Mouse (Mus musculus) fat pad, adult 2 months (tissue): ENCODE data around the gene Tgfb1i1.

Experiments
- DNase-seq: peaks from one replicate; pipeline ENCODE4 v3.0.0-alpha.2; 2011; ENCODE audit warnings: low read depth, low spot score; ENCODE audit errors: extremely low read depth

Tgfb1i1 gene

GRCm38 (mm10) chr7:128243921-128244320 lies 2.7 kb upstream of the Tgfb1i1 start:
- no peak for DNase-seq

DNA sequence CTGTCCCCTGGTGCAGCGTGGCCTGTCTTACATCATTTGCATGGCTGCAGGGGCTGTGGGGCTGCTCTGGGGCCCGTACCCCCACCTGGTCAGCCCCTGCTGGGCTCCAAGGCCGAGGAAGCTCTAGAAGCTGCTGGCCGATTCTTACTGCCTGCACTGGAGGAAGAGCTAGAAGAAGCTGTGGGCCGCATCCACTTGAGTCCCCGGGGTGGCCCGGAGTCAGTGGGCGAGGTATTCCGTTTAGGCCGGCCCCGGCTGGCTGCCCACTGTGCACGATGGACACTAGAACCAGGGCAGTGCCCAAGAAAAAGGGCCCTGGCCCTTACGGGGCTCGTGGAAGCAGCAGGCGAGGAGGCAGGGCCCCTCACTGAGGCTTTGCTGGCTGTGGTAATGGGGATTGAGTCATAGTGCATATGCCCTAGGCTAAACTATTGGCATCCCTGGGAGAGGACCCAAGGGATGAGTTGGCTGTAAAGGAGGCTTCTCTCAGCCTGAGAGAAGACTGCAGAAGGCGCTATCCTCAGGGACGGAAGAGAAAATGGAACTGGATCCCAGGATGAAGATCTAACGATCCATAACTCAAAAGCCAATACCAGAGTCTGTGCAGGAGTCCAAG lies 2.1 kb upstream of the Tgfb1i1 start:
- no peak for DNase-seq

DNA sequence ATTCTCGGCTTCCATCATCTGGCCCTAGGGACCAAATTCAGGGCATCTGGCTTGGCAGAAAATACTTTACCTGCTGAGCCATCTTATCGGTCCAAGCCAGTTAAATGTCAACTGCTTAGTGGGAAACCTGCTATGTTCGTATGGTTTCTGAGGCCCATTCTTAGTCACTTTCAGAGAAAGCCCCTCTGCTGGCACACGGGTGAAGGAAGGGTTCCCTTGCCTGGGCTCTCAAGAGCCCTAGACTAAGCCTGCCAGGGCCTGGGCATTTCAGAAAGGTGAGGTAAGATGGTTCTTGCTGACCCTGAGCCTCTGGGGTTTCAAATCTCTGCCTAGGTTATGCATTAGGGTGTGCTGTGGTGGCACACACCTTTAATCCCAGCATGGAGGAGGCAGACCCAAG lies 1.1 kb upstream of the Tgfb1i1 start:
- DNase-seq: no peak

DNA sequence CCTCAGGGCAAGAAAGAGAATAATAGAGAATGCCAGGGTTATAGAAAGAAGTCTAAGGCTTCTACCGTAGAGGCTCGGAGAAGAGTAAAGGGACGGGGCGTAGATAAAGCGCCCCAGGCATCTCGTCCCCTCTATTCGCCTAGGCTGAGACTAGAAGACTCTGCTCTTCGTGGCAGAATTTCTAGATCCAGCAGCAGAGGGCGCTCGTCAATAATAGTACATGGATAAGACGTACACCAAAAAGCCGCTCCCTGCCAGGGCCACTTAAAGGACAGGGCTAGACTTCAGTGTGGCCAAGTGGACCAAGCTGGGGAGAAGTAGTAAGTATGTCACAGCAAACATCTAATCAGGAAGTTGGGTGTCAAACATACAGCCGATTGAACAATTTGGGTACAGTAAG lies 831 bp downstream of the Tgfb1i1 start:
- DNase-seq: no peak

DNA sequence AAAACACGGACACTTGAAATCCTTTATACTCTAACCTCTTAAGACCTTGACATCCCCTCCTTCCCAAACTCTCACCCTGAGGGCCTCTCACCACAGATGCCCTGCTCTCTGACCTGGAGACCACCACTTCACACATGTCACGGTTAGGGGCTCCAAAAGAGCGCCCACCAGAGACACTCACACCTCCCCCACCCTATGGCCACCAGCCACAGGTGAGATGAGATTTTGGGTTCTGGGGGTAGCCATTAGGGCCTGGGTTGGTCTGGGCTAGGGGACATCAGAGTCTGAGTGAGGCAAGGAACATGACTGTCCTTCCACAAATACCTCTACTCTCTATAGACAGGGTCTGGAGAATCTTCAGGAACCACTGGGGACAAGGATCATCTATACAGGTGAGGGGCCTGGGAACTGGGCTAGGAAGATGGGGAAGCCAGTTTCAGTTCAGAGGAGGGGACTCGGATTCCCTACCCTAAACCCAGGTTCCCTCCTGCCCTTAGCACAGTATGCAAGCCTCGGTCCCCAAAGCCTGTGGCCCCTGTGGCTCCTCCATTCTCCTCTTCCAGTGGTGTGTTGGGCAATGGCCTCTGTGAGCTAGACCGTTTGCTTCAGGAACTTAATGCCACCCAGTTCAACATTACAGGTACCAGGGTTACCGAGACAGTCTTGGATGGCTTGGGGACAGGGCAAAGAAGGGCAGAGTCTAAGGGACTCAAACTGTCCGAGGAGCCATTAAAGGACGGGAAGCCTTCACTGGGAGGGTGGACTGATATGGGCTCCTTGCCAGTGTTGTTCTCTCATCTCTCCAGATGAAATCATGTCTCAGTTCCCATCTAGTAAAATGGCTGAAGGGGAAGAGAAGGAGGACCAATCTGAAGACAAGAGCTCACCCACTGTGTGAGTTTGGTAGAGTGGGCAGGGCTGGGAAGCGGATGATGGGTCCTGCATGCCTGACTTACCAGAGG lies 1.8 kb downstream of the Tgfb1i1 start:
- DNase-seq: no peak

GRCm38 (mm10) chr7:128249998-128250397 lies 3.4 kb downstream of the Tgfb1i1 start:
- DNase-seq: no peak

GRCm38 (mm10) chr7:128251946-128252345 lies 5.3 kb downstream of the Tgfb1i1 start:
- no peak for DNase-seq

GRCm38 (mm10) chr7:128252609-128253008 lies 6.0 kb downstream of the Tgfb1i1 start:
- DNase-seq: no peak

GRCm38 (mm10) chr7:128254978-128255377 lies 8.4 kb downstream of the Tgfb1i1 start:
- no peak for DNase-seq

DNA sequence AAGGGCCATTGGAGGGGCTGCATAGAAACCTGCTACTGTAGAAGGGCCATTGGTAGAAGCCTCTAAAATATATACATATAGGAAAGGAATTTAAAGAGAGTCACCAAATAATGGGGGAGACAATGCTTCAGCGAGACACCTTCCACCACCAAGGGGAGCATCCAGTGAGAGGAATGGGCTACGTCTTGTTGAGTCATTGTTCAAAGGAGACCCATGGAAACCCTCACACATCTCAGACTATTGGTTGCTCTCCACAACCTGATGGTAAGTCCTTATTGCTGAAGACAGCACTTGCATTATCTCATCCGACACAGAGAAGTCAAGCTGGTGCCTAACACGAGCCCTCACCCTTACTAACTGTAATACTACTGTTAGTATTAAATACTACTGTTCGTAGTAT lies 9.1 kb downstream of the Tgfb1i1 start:
- no peak for DNase-seq

DNA sequence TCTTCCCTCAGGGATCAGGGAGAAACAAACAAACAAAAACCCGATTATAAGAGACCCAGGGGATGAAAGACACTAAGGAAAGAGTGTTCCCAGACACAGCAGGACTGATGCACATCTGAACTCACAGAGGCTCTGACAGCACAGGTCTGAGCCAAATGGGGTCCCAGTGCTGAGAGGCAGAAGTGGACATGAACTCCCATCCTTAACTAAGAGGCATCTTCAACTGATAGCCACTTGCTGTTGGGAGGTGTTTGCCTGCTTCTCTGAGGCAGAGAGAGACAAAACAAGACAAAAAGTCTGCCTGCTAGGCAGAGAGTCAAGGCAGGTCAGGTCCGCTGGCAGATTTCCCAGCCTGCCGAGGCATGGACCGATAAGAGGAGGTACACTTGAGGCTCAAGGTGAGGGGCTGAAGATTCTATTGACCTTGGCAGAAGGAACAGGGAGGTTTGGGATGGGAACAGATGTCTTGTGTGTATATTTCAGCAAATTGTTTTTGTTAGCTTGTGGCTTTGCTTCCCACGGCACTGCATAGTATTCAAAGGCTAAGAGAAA lies 10.2 kb downstream of the Tgfb1i1 start:
- DNase-seq: no peak

GRCm38 (mm10) chr7:128265411-128265810 lies 18.8 kb downstream of the Tgfb1i1 start, which contains the start of gene Slc5a2:
Gene Slc5a2, plus strand, starts transcription at chr7:128265657.
- no peak for DNase-seq

GRCm38 (mm10) chr7:128266056-128266455 lies 19.4 kb downstream of the Tgfb1i1 start:
- no peak for DNase-seq

- no peak for DNase-seq
Observed at GRCm38 (mm10) chr7:128267391-128267790, 20.8 kb downstream of the Tgfb1i1 start.

DNA sequence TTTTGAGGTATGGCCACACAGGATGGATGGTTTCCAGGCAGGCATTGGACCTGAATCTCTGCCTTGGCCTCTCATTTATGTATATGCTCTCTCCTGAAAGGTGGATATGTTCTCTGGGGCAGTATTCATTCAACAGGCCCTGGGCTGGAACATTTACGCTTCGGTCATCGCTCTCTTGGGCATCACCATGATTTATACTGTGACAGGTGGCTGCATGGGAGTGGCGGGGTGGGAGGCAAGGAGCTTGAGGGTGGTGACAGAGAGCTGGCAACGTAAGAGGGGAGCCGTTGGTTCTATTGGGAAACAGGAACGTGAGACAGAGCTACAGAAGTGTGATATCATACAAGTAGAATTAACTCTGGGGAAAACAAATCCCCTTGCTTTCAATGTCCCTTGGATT lies 21.2 kb downstream of the Tgfb1i1 start:
- no peak for DNase-seq

GRCm38 (mm10) chr7:128270431-128270850 lies 23.8 kb downstream of the Tgfb1i1 start:
- DNase-seq: no peak

DNA sequence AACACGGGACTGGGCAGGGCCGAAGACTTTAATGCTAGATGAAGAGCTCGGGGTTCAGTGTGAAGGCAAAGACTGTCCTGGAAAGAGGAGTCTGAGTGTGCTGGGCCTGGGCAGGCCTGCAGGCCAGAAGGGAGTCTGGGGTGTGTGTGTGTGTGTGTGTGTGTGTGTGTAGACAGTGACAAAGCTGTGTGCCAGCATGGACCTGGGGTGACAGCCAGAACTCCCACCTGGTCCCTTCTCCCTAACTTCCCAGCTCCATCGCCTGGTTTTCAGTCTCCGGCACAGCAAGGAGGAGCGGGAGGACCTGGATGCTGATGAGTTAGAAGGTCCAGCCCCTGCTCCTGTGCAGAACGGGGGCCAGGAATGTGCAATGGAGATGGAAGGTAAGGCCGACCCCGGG lies 24.9 kb downstream of the Tgfb1i1 start:
- no peak for DNase-seq

- no peak for DNase-seq
Observed at GRCm38 (mm10) chr7:128276051-128276450, 29.4 kb downstream of the Tgfb1i1 start.

DNA sequence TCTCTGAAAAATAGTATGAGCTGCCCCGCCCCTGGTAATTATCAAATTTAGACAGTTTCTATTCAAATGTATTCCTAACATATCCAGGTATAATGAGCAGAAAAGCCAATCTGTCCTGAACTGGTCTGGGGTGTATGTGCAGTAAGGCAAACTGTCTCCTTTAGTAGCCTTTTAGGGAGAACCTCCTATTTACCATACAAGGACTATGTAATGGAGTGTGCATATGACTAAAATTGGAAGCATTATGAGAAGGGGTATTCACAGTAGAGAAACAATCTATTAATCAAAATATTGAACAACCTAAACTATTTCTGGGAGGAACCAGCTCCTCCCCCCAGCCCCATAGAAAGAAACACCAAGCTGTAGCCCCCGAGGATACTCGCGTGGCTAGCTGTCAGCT lies 33.1 kb downstream of the Tgfb1i1 start:
- DNase-seq: no peak

DNA sequence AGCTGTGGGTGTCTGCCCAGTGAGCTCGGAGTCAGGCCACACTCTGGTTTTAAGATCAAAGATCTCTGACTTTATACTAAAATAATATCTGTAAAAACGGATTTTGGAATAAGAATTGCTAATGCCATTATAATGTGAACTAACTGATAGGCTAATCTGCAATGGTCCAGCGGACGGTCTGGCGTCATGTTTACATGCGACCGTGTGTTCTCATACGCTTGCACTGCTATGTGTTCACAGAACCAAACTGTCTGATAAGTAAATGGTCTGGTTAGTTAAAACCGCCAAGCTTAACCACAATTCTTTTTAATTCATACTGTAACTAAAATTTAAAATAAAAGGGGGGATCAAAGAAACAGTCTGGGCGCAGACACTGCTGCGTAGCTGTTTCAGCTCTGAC lies 35.2 kb downstream of the Tgfb1i1 start:
- no peak for DNase-seq

DNA sequence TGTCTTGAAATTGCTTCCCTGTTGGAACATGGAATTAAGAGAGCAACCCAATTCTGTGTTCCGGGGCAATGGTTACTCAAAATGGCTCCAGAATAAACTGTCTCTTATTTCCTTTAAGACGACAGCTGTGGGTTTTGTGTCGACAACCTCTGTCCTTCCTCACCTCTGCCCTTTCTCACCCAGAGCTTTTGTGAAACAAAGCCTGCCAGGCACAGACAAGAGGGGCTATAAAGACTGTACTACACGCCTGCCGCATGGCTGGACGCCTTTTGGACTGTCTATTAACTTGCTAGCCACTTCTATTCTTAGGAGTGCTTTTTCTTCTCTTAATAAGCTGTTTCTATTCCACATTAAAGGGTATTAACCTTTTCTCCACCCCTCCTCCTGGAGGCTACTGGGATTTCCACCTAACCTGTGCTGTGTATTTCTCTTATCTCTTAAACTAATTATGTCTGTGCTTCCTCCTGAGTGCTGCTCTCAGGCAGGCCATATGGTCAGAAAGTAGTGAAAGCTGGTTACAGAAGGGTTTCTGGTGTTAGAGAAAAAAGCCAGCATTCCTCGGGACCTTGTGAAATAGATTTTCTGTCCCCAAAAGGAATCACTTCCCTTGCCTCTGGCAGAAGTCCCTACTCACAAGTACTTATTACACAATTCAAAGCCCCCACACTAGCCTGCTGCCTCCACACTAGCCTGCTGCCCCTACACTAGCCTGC lies 36.1 kb downstream of the Tgfb1i1 start:
- no peak for DNase-seq
